Mouse (Mus musculus) CD4-positive, CD25-positive, alpha-beta regulatory T cell, adult 4 months (primary cell): ENCODE results near the gene Dennd5a. TPM values are rescaled to one million over a fixed set of nuclear protein-coding genes. Genes with fewer than 3 reads are reported as not detected.

ENCODE experiments used
- ATAC-seq: one replicate; pipeline ENCODE4 v1.8.0; 2017
- polyA plus RNA-seq, 2 experiments: library from polyadenylated mRNA; unstranded; fragments of 100-300 nt; shearing (Covaris generic); gene quantifications; one replicate each; pipeline ENCODE4 v1.2.1; 2017

Gene Dennd5a
- polyA plus RNA-seq, 2 experiments from 2014 or later: 23.4 to 27.6 TPM

- ATAC-seq: no peak
Observed at GRCm38 (mm10) chr7:109962596-109962995, 2.3 kb upstream of the Dennd5a start.

- no peak for ATAC-seq
Observed at GRCm38 (mm10) chr7:109961570-109961969, 1.3 kb upstream of the Dennd5a start.

DNA sequence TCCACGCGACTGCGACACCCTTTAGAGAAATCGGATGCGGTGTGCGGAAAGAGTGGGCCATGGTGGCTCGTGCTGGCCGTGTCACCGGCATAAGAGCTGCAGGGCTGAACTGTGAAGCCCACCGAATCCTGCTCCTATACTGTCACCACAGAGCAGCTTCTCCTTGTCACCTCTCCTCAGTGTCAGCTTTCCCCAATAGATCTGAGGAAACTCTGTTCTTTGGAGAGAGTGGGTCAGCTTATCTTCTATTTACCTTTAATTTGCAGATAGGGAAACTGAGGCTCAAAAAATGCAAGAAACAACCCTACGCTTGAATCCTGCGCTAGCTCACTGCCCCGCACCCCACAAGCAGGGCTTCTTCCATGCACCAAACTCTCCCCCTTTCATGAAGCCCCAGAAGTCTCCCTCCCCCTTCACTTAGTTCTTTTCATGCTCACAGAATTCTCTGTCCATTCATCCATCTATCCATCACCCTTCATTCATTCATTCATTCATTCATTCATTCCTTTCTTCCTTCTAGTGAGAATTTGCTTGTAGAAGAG lies 414 bp upstream of the Dennd5a start:
- ATAC-seq: peak; percentile 41

DNA sequence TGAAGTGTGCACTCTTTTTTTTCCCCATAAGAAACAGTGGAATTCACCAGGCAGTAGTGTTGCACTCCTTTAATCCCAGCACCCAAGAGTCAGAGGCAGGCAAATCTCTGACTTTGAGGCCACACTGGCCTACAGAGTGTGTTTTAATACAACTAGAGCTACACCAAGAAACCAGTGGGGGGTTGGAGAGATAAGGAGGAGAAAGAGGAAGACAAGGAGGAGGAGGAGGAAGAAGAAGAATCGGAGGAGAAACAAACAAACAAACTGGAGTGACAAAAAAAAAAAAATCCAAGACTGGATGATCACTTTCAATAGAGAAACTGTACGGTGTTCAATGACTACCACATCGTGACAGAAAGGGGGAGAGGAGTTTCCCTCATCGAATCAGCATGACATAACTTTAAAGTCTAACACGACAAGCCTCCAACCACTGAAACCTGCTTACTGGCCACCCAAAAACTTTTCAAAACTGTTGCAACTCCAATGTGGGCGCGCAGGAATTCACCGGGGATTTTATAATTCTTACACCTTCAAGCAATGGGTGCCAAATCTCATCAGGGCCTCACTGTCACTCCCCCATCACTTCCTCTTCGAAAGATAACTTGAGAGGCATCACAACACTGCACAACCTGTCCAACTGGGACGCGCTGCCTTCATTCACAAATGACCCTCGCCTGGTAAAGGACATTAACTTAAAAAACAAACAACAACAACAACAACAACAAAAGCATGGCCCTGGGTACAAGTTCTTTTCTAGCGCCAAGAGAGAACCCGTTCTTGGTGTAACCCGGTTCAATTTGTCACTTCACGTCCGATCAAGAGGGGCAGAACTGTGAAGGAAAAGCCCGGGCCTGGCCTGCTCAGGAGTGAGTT lies 1.2 kb downstream of the Dennd5a start:
- ATAC-seq: peak; percentile 61

DNA sequence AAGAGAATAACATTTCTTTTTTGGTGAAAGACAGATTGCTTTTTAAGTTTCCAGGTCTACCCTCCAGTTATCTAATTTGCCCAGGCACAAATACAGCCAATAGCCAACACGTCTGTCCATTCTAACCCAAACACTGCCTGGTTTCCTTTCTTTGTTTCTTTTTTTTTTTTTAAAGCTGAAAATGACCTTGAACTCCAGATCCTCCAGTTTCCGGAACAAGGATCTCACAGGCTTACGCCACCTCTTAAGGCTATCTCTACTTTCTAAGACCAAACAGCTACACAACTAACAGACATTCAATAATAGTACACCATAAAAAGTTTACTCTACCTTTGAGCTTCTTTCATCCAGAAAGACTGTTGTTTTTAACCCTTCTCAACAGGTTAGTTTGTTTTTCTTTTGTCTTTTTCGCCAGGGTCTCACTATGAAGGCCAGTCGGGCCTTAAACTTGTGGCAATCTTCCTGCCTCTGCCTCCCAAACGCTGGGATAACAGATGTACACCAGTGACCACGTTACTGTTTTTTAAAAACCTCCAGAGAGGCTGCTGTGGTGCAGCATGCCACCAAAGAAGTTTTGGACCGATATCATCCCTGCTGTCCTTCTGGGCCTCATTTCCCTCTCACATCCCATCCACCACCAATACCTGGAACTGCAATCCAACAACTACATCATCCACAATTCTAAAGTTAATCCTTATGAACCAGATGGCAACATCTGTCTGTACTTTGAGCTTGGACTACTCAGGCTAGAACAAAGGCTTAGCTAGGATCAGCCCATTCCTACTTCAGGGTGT lies 2.1 kb downstream of the Dennd5a start:
- ATAC-seq: no peak

DNA sequence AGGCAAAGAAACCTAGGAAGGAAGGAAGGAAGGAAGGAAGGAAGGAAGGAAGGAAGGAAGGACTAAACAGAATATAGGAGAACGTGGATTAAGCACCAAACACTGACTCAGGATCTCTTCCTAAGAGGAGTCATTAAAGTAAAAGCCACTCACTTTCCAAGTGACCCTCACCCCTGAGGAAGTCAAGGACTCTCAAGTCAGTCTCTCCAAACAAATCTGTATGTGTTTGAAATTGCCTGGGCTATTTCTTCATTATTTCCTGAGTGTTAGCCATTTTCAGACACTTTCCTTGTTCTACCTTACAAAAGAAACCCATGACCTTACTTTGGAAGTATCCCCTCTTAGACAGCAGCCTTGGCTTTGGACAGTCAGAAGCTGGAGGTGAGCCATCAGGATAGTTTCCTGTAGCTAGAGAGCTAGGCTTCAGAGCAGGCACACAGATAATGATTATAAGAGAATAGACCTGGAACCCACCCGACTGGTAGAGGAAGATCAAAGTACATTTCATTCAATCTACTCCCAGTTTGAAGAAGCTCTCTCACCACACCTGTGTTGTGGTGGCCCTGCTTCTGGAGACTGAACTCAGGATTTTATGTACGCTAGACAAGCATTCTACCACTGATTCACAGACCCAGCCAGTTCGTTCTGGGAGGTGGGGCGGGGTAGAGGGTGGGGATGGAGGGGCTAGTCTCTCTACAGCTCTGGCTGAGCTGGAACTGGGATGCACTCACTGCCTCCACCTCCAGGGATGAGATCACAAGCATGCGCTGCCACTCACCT lies 5.5 kb downstream of the Dennd5a start:
- ATAC-seq: no peak

GRCm38 (mm10) chr7:109951297-109951696 lies 9.0 kb downstream of the Dennd5a start:
- ATAC-seq: peak; percentile 82

DNA sequence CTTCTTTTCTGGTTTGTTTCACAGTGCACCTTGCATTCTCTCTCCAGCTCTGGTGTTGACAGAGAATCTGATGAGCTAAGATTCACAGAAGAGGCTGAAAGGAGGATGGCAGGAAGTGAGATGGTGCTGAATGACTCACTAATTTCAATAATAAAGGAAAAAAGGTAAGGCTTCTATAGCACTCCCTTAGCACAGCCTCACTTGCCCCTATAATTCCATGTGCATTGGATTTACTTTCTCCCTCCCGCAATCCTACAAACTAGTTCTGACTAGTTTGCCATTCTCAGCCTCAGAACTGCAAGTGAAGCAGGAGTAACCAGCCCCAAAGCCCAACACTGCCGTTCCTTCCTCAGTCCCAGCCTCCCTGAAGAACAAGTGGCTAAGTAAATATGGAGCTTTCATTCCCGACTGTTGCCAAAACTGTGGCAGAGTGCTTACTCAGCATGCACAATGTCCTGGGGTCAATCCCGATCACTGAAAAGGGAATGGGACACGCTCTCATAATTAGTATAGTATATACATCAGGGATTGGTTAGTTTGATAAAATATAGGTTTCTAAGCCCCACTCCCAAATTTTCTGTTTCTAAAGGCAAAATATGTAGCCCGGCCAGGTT lies 15.7 kb downstream of the Dennd5a start:
- peak; percentile 49 for ATAC-seq

DNA sequence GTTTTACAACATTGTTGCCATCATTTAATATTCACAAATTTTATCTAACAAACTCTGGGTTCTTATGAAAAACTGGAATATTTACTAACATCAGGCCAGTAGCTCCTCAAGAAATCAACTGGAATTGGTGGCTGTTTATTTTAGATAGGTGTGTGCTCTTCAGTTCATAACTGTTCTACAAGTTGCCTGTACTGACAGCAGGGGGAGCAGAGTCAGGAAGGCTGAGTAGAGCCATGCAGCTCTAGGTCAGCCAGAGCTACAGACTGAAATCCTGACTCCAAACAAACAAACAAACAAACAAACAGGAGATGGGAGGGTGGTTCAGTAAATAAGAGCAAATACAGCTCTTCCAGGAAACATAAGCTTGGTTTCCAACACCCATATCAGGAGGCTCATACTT lies 30.6 kb downstream of the Dennd5a start:
- no peak for ATAC-seq

- ATAC-seq: no peak
Observed at GRCm38 (mm10) chr7:109928365-109928764, 31.9 kb downstream of the Dennd5a start.

GRCm38 (mm10) chr7:109924965-109925364 lies 35.3 kb downstream of the Dennd5a start:
- ATAC-seq: no peak

DNA sequence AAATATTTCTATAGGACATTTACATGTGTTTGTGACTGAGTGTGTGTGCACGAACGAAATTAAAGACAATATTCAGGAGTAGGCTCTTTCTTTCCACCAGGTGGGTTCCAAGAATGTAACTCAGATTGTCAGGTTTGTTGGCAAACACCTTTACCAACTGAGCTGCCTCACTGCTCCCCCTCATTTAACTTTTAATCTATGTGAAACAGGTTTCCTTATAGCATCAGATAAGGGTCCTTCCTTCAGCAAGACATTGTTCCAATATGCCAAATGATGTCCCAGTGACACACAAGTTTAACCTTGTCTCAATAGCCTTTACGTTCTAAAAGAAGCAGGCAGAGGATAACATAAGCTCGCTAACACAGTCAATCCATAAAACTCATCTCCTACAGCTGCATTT lies 37.4 kb downstream of the Dennd5a start:
- ATAC-seq: no peak

DNA sequence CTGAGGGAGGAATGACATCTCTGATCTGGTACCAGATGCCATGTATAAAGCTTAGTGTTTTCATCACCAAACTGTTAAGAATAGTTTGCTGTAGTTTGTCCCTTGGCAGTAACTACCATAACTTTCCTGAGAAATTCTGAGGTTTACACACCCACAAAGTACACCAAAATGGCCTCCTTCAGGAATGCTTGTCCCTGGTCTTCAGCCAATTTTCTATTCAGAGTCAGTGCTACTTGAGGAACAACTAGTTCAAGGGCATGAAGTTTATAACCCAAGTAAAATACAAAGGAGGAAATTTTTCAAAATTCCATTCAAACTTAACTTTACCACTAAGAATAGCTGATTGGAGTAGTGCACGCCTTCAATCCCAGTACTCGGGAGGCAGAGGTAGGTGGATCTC lies 54.1 kb downstream of the Dennd5a start:
- ATAC-seq: no peak

DNA sequence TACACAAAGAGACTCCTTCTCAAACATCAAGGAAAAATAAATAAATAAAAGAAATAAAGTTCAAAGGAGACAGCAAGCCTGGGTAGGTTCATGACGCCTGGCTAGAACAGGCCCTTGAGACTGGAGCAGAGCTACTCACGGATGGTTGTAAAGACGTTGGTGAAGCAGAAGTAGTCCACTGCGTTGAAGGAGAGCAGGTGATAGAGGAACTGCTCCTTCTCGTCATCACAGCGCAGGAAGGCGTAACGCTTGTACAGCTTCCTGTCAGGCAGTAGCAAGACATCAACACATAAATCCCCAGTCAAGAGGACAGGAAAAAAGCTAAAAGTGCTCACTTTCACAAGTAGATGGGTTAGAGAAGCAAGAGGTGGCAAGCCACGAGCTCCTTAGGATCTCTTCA lies 59.3 kb downstream of the Dennd5a start:
- no peak for ATAC-seq

DNA sequence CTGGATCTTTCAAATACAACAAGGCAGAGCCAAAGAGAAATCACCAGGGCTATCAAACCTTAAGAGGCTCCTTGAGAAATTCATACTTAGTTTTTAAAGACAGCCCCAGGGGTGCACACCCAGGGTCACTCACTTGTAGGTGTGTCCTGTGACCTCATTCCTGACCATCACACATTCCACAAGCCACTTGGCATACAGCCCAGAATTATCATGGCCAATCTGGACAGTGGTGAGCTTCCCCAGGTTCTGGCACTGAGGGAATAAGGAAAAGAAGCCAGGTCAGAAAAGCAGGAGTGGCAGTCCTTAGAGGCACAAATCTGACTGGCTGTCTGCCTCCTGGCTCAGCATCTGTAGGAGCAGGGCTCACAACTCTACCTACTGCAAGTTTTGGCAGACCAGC lies 61.4 kb downstream of the Dennd5a start:
- ATAC-seq: no peak

DNA sequence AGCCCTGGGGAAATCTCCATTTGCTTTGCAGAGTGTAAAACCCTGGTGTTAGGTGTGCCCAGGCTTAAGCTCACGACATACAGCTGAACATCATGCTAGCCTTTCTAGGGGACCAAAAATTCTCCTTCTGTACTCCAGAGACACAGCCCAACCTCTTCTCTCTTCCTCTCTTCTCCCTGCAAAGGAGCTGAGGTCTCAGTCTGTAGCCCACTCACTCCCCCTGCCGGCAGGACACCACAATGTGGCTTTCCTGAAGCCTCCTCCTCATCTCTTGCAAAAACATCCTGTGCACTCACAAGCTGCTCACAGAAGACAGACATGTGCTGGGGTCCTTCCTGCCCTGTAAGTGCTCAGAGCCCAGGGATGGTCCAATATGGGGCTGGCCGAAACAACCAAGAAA lies 67.7 kb downstream of the Dennd5a start:
- peak; percentile 51 for ATAC-seq

DNA sequence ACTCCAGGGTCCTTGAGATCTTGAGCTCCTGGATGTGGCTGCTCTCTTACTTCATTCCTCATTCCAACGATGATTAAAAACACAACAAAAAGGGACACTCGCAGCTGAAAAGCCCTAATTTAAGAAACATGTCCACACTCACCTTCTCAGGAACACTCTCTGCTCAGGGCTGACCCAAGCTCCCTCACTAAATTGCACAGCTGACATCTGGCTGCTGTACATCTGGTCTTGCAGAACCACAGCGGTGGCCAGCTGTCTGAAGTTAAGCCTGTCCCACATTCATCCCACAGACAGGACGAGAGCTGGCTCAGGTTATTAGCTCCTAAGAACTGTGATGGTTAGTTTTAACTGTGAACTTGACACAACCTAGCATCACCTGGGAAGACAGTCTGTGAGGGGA lies 68.5 kb downstream of the Dennd5a start:
- ATAC-seq: no peak

DNA sequence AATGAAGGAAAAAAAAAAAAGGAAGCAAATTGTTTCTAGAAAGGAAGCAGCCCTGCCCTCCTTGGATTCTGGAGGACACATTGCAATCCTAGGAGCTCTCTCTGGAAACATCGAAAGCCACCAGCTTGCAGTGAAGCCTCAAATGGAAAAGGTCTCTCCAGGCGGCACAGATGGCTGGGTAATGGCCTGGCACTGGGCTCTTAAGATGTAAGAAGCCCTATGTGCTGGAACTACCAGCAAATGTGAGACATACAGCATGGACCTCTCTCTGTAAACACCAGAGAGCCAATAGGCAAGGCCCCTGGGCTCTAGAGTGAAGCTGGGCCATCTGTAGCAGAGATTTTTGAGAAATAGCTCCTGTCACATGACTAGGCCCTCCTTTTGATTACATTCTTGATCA lies 70.0 kb downstream of the Dennd5a start:
- no peak for ATAC-seq

DNA sequence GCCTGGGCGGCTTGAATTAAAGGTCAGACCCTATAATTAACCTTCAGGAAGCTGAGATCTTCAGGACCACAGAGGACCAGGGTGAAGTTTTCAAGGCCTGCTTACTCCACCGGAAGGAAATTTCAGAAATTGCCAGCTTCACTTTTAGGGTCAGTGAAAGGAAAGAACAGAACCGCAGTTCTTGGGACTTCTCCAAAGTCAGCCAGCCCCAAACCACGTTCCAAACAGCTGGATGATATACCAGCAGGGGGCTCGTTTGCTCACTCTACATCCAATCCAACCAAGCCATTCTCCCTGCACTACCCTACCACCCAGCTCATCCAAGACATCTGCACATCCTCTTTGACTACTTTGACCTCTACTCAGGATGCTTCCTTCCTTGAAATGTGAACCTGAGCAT lies 71.0 kb downstream of the Dennd5a start:
- no peak for ATAC-seq

DNA sequence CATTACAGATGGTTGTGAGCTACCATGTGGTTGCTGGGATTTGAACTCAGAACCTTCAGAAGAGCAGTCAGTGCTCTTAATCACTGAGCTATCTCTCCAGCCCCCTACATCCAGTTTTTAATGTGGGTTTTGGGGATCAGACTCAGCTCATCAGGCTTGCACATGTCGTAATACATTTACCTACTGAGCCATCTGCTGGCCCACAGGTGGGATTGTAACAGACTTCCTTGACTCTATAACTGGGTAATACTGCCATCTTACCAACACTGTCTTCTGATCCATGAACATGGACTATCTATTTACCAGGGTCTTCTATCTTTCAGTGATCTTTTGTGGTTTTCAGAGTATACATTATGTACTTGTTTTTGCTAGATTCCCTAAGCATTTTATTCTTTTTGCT lies 74.0 kb downstream of the Dennd5a start:
- no peak for ATAC-seq

DNA sequence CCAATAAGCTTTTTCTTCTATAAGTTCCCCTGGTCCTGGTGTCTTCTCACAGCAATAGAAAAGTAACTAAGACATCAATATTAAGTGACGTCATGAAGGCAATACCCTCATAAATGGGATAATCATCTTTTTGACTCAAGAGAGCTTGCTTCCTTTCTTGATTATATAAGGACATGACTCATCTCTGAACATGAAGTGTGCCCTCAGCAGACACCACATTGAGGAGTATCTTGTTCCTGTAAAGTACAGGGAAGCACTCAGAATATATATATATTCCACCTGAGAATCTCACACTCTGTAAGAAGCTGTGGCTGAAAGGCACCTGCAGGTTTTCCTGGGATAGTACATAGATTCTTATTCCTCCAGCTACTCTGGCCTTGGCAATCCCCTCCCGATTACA lies 77.7 kb downstream of the Dennd5a start:
- no peak for ATAC-seq

GRCm38 (mm10) chr7:109881561-109882099 lies 78.6 kb downstream of the Dennd5a start:
- no peak for ATAC-seq
